Mouse (Mus musculus) hindlimb bud, embryonic 11.5 days (tissue): ENCODE results near the gene Qsox1.

Experiments
- DNase-seq: peaks from one replicate; pipeline ENCODE4 v3.0.0-alpha.2; 2012; ENCODE audit warnings: low read depth, low spot score; ENCODE audit errors: extremely low spot score

Gene Qsox1

DNA sequence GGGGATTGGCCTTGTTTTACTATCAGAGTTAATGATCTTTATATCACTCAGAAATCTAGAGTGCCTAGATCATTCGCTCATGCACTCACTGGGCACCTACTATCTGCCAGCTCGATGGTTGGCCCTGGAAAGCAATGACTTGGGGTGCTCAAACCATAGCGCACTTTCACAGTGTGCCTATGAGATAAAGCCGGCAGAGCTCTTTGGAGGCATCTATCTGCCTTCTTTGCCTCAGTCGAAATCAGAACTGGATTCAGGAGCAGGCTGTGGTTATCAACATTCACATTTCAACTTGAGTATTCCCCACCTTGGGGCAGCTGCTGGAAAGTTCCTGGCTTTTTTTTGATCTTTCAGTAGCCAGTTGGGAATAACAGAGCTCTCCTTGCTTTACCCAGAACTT is 64.8 kb downstream of the Qsox1 start:
- no peak for DNase-seq

DNA sequence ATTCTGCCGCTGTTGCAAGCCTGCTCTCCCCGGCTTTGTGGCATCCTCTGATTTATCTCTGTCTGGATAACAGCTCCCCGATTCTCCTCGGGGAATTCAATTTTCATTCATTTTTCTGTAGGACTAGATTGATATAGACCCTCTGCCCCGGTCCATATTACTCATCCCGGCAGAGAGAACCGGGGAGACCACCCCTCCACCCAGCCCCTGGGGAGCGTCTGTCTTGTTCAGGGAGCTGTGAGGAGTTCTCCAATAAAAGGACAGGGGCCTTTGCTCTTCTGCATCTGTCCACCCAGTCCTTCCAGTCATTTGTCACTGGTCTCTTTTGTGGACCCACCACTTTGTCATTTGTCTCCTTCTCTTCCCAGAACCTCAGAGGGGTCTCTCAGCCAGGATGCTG is 65.7 kb downstream of the Qsox1 start:
- DNase-seq = no peak

DNA sequence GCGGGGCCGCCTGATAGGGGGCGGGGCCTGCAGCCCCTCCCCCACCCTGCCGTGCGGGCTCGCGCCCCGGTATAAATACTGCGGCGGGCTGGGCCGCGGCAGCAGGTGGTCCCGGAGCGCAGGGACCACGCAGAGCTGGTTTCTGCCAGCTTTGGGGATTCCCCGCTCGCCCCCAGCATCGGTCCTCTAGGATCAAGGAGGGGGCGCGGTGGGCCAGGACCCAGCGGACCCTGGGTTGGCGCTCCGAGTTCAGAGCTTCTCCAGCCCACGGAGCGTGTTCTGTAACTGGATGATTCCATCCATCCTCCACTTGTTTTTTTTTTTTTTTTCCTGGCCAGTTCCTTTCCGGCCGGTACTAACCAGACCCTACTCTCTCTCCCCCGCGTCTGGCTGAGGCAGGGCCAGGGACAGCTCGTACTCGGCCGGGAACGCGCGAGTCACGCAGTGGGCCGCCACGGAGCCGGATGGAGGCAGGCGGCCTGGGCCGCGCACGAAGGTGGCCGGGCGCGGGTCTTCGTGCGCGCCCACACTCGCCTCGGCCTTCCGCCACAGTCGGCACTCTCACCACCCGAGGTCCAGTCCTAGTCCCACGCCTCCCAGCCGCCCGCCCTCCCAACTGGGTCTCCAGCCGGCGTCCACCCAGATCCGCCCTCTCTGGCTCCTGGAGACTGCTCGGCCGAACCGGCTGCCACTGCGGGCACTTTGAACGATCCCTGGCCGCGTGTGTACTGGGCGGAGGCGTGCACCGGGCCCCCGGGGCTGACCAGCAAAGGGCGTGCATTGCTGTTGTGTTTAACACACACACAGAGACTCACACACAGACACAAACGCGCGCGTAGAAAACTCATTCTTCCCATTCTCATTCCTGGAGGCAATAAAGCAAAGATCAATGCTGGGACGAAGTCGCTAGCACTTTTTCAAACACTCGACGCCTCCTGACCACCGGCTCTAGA is 70.0 kb downstream of the Qsox1 start:
- DNase-seq = no peak

GRCm38 (mm10) chr1:155741988-155742387 is 70.7 kb downstream of the Qsox1 start:
- no peak for DNase-seq

GRCm38 (mm10) chr1:155741378-155741945 is 71.2 kb downstream of the Qsox1 start:
- DNase-seq = no peak

- no peak for DNase-seq
Measured at GRCm38 (mm10) chr1:155740622-155741377, 71.9 kb downstream of the Qsox1 start.

DNA sequence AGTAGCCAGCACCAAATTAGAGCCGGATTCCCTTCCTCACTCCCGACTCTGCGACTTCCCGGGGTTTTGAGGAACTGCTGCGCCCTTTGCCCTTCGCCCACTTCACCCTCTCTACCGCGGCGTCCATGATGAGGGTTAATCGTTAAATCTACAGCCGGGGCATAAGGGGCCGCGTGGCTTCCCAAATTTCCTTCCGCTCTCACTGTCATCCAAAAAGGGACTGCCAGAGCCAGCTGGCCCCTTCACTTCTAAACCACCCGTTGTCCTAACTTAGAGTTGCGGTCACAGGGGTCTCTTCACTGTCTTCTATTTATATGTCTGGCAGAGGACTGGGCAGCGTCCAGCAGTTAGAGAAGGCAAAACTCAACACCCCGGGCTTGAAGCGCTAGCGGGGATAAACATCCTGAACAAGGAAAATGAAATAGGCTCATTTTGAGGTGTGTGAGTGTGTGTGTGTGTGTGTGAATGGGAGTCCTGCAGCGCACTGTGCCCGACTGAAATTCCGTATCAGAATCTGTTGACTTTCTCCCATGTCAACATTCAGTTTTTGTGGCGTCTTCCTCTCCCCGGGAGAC is 74.8 kb downstream of the Qsox1 start:
- DNase-seq = no peak

DNA sequence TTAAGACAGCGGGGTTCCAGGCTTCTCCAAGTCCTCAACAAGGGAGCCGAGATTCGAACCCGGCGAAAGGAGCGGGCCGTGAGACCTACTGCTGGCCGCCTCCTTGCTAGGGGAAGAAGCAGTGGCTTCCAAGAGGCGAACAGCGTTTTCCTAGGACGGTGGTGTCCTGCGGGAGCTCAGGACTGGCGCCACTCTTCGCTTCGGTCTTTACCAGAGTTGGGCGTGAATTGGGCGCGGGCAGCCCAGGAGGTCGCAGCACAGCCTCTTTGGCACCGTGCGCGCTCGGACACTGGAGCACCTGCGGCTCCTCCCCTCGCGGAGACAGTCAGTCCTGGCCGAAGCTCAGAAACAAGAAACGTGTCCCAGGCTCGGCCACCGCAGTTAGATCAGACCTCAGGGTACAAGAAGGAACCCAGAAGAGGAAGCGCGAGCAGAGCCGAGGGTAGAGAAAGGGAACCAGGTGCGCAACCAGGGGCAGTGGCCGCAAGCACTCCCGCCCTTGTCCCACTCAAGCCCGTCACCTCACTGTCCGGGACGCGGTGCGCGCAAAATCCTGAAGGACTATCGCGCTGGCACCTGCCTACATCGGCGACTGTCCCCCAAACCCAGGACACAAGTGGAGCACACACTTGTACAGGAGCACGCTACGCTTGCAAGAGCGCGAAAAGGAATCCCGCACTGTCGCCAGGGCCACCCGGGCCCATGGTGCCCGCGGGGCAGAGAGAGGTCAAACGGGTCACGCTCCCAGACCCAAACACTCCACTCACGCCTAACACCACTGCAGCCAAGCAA is 75.5 kb downstream of the Qsox1 start:
- no peak for DNase-seq

GRCm38 (mm10) chr1:155736096-155736825 is 76.4 kb downstream of the Qsox1 start:
- no peak for DNase-seq

GRCm38 (mm10) chr1:155731156-155731555 is 81.5 kb downstream of the Qsox1 start:
- DNase-seq = no peak

- no peak for DNase-seq
Measured at GRCm38 (mm10) chr1:155729113-155729795, 83.4 kb downstream of the Qsox1 start.

DNA sequence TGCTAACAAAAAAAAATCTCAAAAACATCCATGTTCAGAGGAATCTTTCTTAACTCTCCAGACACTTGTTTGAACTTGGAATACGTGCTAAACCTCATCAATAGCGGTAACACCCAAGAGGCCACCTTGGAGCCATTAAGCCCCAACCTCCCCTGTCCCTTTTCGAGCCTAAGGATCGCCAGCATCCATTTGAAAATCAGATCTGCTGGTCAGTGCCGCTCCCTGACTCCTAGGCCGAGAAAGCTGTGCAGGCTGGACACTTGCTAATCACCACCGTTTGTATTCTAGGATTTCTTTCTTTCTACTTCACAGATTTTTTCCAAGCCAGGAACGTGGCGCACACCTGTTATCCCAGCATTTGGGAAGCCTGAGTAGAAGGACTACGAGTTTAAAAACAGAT is 84.9 kb downstream of the Qsox1 start:
- DNase-seq = no peak
